Mouse (Mus musculus) midbrain, embryonic 14.5 days (tissue): ENCODE measurements around the gene Oscar. TPM values are rescaled to one million over a fixed set of nuclear protein-coding genes. Genes with fewer than 3 reads are reported as not detected.
A peak's percentile ranks its signal among the peaks of the same experiment; 100 is the strongest.

Source experiments
- ATAC-seq: fragments of 200-750 bp; cut with Nextera tagmentation; 2 replicates; pipeline ENCODE4 v1.8.0; 2017; ENCODE audit warnings: moderate number of reproducible peaks, moderate library complexity; ENCODE audit not compliant: low FRiP score, low TSS enrichment
- DNase-seq: peaks from one replicate; pipeline ENCODE4 v3.0.0-alpha.2; 2015
- H3K27ac ChIP-seq: fragments of 300-500 bp; sonication (generic); replicated peaks from 2 replicates; pipeline ENCODE4 v1.5.1; 2014; ENCODE audit warnings: mild to moderate bottlenecking, low read depth, low read length, moderate library complexity
- H3K27me3 ChIP-seq: fragments of 300-500 bp; sonication (generic); 2 replicates; pipeline ENCODE4 v1.6.1; 2014; ENCODE audit warnings: low read length, control low read depth, mixed read lengths; ENCODE audit not compliant: control insufficient read depth, insufficient read depth
- H3K36me3 ChIP-seq: fragments of 300-500 bp; sonication (generic); 2 replicates; pipeline ENCODE4 v1.6.1; 2014; ENCODE audit warnings: low read length, control low read depth; ENCODE audit not compliant: control insufficient read depth, insufficient read depth
- H3K4me1 ChIP-seq: fragments of 300-500 bp; sonication (generic); 2 replicates; pipeline ENCODE4 v1.6.1; 2014; ENCODE audit warnings: mild to moderate bottlenecking, antibody characterized with exemption, low read length, control low read depth; ENCODE audit not compliant: control insufficient read depth, insufficient read depth
- H3K4me2 ChIP-seq: fragments of 300-500 bp; sonication (generic); 2 replicates; pipeline ENCODE4 v1.6.1; 2014; ENCODE audit warnings: mild to moderate bottlenecking, low read length, moderate library complexity
- H3K4me3 ChIP-seq: fragments of 300-500 bp; sonication (generic); replicated peaks from 2 replicates; pipeline ENCODE4 v1.5.1; 2014; ENCODE audit warnings: low read depth, low read length
- H3K9ac ChIP-seq: fragments of 300-500 bp; sonication (generic); replicated peaks from 2 replicates; pipeline ENCODE4 v1.6.1; 2014; ENCODE audit warnings: mild to moderate bottlenecking, low read length, moderate library complexity
- H3K9me3 ChIP-seq: fragments of 300-500 bp; sonication (generic); 2 replicates; pipeline ENCODE4 v1.6.1; 2016; ENCODE audit warnings: low read length, control low read depth, mixed read lengths; ENCODE audit not compliant: control insufficient read depth
- WGBS: fragments of 180-500 bp; shearing (Covaris S2); extraction: QIAGEN DNeasy Blood & Tissue Kit; methylation state at CpG from one replicate; pipeline ENCODE4 v1.1.7; 2014; 5-methylcytosine and 5-hydroxymethylcytosine counted together
- polyA plus RNA-seq: library from polyadenylated mRNA; unstranded; fragments of >200 nt; fragmentation: Nextera tagmentation; extraction: Ambion mirVana; gene quantifications from 2 replicates; pipeline ENCODE4 v1.2.1, GENCODE M21; 2014

Oscar gene
- polyA plus RNA-seq: 0.26 and 0.63 TPM in 2 replicates

DNA sequence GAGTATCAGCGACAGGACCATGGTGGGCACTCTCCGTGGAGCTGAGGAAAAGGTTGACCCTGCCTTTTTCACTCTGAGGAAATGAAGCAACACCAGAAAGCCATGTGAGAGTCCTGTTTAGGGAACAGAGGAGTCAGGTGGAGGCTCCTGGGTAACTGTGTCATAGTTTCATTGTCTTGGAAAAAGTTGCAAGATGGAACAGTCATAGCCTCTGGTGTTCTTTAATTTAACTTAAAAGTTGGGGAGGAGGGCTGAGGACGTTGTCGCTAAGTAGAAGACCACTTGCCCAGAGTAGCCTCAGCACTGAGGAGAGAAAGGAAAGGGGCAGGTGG is at the start of gene Oscar:
Gene Oscar (minus strand): TSS at position 101 of the 332 bp plus-strand sequence.
- no peaks in the 10 kb centered on the region for H3K27me3 ChIP-seq
- H3K36me3 ChIP-seq: peaks cover 19% of the 10 kb centered on the region
- H3K4me1 ChIP-seq: peaks cover 5% of the 10 kb centered on the region
- H3K4me2 ChIP-seq: peak within 1 kb of the TSS; percentile 85
- no peak within 1 kb of the TSS for H3K27ac ChIP-seq
- no peak within 1 kb of the TSS for H3K9ac ChIP-seq
- whole genome bisulfite sequencing: 83% methylated on average over 4 of the region's 4 CpGs
- DNase-seq (no peak), ATAC-seq (no peak)
- H3K4me3 ChIP-seq: peak within 1 kb of the TSS; percentile 64
- H3K9me3 ChIP-seq: no peaks in the 10 kb centered on the region

GRCm38 (mm10) chr7:3665215-3666114 is 49.5 kb upstream of the Oscar start, which contains the start of gene Leng1:
Gene Leng1, minus strand, starts transcription at chr7:3665840.
- Histone ChIP-seq H3K27me3 (no peaks in the 10 kb centered on the region), H3K4me3 (peak within 1 kb of the TSS; percentile 52), H3K36me3 (peaks cover 27% of the 10 kb centered on the region), H3K4me1 (peaks cover 7% of the 10 kb centered on the region; the same call in 1 of the 2 replicates), H3K9ac (peak within 1 kb of the TSS; percentile 51), H3K4me2 (peak within 1 kb of the TSS; percentile 76), H3K27ac (peak within 1 kb of the TSS; percentile 69), H3K9me3 (no peaks in the 10 kb centered on the region)
- ATAC-seq (peak; percentile 99), DNase-seq (peak; percentile 97)
- 4% methylated on average over 45 of the region's 45 CpGs for WGBS

GRCm38 (mm10) chr7:3664524-3665214 is 48.7 kb upstream of the Oscar start:
- peak overlapping the region; percentile 51 for H3K9ac ChIP-seq
- H3K36me3 ChIP-seq: peaks cover 35% of the 10 kb centered on the region
- ATAC-seq: peak; percentile 16; the same call in 1 of the 2 replicates
- peak overlapping the region; percentile 69 for H3K27ac ChIP-seq
- H3K4me3 ChIP-seq: peak overlapping the region; percentile 52
- WGBS: 28% methylated on average over 15 of the region's 15 CpGs
- no peak for DNase-seq
- no peaks in the 10 kb centered on the region for H3K9me3 ChIP-seq
- peaks cover 7% of the 10 kb centered on the region; the same call in 1 of the 2 replicates for H3K4me1 ChIP-seq
- peak overlapping the region; percentile 76 for H3K4me2 ChIP-seq
- no peaks in the 10 kb centered on the region for H3K27me3 ChIP-seq

DNA sequence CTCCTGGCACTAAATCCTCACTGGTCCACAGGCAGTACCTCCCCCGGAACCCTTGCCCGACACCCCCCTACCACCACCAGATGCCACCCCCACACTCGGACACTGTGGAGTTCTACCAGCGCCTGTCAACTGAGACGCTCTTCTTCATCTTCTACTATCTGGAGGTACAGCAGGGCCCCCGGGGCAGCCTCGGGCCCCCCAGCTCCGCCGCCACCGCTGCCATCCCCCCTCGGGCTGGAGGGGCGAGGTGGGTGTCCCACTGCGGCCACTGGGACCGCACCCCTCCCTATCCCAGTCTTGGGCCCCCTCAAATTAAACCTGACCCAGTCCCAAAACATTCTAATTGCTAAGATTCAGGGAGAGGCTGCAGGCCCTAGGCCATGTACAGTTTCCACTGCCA is 42.6 kb upstream of the Oscar start:
- no peak overlapping the region for H3K9ac ChIP-seq
- ATAC-seq (no peak), DNase-seq (no peak)
- peaks cover 96% of the 10 kb centered on the region for H3K36me3 ChIP-seq
- WGBS: 96% methylated on average over 14 of the region's 14 CpGs
- H3K27me3 ChIP-seq: no peaks in the 10 kb centered on the region
- no peaks in the 10 kb centered on the region for H3K9me3 ChIP-seq
- no peaks in the 10 kb centered on the region for H3K4me1 ChIP-seq
- no peak overlapping the region for H3K4me3 ChIP-seq
- no peak overlapping the region for H3K4me2 ChIP-seq
- H3K27ac ChIP-seq: no peak overlapping the region

- Histone ChIP-seq H3K4me1 (no peaks in the 10 kb centered on the region), H3K9ac (no peak overlapping the region), H3K27ac (no peak overlapping the region), H3K4me2 (no peak overlapping the region), H3K36me3 (peaks cover 97% of the 10 kb centered on the region), H3K27me3 (no peaks in the 10 kb centered on the region), H3K9me3 (no peaks in the 10 kb centered on the region), H3K4me3 (no peak overlapping the region)
- DNase-seq: no peak
- 88% methylated on average over 4 of the region's 4 CpGs for WGBS
- no peak for ATAC-seq
These were observed 41.0 kb upstream of the Oscar start for GRCm38 (mm10) chr7:3656966-3657365.

DNA sequence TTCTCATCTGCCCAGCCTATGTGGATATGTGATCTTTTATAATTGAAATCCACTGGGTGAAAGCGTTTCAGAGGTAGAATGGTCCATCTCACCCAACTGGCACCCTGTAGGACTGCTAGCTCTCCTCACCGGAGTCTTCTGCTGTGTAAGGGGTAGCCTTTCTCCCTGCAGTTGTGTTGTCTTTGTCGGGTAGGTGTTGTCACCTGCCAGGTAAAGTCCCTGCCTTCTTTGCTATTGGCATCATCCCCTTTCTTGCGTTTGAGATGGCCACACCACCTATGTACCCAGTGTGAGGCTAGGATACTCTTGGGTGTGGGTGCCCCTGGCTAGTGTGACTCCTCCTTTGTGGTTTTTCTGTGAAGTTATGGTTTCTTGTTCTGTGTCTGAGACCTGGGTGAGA is 30.7 kb upstream of the Oscar start:
- Histone ChIP-seq H3K4me1 (peaks cover 21% of the 10 kb centered on the region), H3K27ac (no peak overlapping the region), H3K27me3 (no peaks in the 10 kb centered on the region), H3K4me3 (peak overlapping the region; percentile 90), H3K36me3 (peaks cover 21% of the 10 kb centered on the region), H3K4me2 (peak overlapping the region; percentile 81), H3K9ac (peak overlapping the region; percentile 94), H3K9me3 (no peaks in the 10 kb centered on the region)
- 73% methylated on average over 4 of the region's 4 CpGs for WGBS
- DNase-seq (no peak), ATAC-seq (no peak)

GRCm38 (mm10) chr7:3646188-3646587 is 30.2 kb upstream of the Oscar start:
- peak overlapping the region; percentile 90 for H3K4me3 ChIP-seq
- ATAC-seq (no peak), DNase-seq (no peak)
- 27% methylated on average over 9 of the region's 9 CpGs for WGBS
- H3K9me3 ChIP-seq: no peaks in the 10 kb centered on the region
- no peaks in the 10 kb centered on the region for H3K27me3 ChIP-seq
- H3K27ac ChIP-seq: peak overlapping the region; percentile 96; the same call in 1 of the 2 replicates
- peaks cover 21% of the 10 kb centered on the region for H3K4me1 ChIP-seq
- H3K9ac ChIP-seq: peak overlapping the region; percentile 94
- peaks cover 17% of the 10 kb centered on the region for H3K36me3 ChIP-seq
- peak overlapping the region; percentile 81 for H3K4me2 ChIP-seq

DNA sequence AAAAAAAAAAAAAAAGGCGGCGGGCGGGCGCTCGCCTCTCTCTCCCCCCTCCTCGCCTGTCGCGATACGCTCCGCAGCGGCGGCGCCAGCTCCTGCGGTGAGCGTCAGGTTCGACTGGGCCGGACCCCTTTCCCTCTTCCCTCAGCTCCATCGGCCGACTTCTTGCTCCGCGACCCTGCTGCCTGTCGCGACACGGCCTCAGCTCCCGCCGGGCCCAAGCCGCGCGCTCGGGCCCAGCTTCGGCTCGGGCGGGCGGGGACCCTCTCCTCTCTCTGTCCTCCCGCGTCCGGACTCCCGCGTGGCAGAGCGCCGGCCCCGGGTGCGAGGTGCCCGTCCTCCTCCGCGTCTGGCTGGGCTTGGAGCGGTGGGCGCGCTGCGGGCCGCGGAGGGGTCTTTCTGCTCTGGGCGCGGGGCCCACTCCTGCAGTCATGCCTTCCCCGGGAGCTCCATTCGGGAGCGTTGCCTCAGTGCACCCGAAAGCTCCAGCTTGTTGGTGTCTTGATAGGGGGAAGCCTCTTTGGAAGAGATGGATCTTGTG is 29.6 kb upstream of the Oscar start:
- no peaks in the 10 kb centered on the region for H3K27me3 ChIP-seq
- H3K4me3 ChIP-seq: peak overlapping the region; percentile 90
- peak overlapping the region; percentile 81 for H3K4me2 ChIP-seq
- H3K9ac ChIP-seq: peak overlapping the region; percentile 94
- 1% methylated on average over 53 of the region's 58 CpGs for WGBS
- H3K36me3 ChIP-seq: peaks cover 17% of the 10 kb centered on the region
- no peak for DNase-seq
- no peaks in the 10 kb centered on the region for H3K9me3 ChIP-seq
- H3K4me1 ChIP-seq: peaks cover 21% of the 10 kb centered on the region
- peak overlapping the region; percentile 96 for H3K27ac ChIP-seq
- ATAC-seq: no peak
